Mouse (Mus musculus) intestine, embryonic 14.5 days (tissue): Measurements from ENCODE around the gene Plxnd1. TPM values are rescaled to one million over a fixed set of nuclear protein-coding genes. Genes with fewer than 3 reads are reported as not detected.

Source experiments
- ATAC-seq: fragments of 200-750 bp; cut with Nextera tagmentation; replicated peaks from 2 replicates; pipeline ENCODE4 v1.8.0; 2017; ENCODE audit warnings: low read depth, moderate number of reproducible peaks, moderate TSS enrichment, moderate library complexity; ENCODE audit not compliant: low FRiP score, low TSS enrichment
- DNase-seq: peaks from one replicate; pipeline ENCODE4 v3.0.0-alpha.2; 2018; ENCODE audit warnings: low spot score
- H3K27ac ChIP-seq: fragments of 300-500 bp; sonication (generic); 2 replicates; pipeline ENCODE4 v1.5.1; 2014; ENCODE audit warnings: low read depth, mild to moderate bottlenecking, control low read depth
- H3K27me3 ChIP-seq: fragments of 300-500 bp; sonication (generic); replicated peaks from 2 replicates; pipeline ENCODE4 v1.6.1; 2014; ENCODE audit warnings: low read length, control low read depth; ENCODE audit not compliant: control insufficient read depth, insufficient read depth
- H3K36me3 ChIP-seq: fragments of 300-500 bp; sonication (generic); 2 replicates; pipeline ENCODE4 v1.6.1; 2014; ENCODE audit warnings: low read length, control low read depth; ENCODE audit not compliant: control insufficient read depth, insufficient read depth
- H3K4me1 ChIP-seq: fragments of 300-500 bp; sonication (generic); replicated peaks from 2 replicates; pipeline ENCODE4 v1.6.1; 2014; ENCODE audit warnings: low read length, control low read depth, mixed read lengths; ENCODE audit not compliant: control insufficient read depth, insufficient read depth
- H3K4me2 ChIP-seq: fragments of 300-500 bp; sonication (generic); 2 replicates; pipeline ENCODE4 v1.6.1; 2014; ENCODE audit warnings: low read length
- H3K4me3 ChIP-seq: fragments of 300-500 bp; sonication (generic); 2 replicates; pipeline ENCODE4 v1.5.1; 2014; ENCODE audit warnings: low read depth, low read length, control low read depth, mixed read lengths
- H3K9ac ChIP-seq: fragments of 300-500 bp; sonication (generic); 2 replicates; pipeline ENCODE4 v1.6.1; 2014; ENCODE audit warnings: mild to moderate bottlenecking, low read length
- H3K9me3 ChIP-seq: fragments of 300-500 bp; sonication (generic); 2 replicates; pipeline ENCODE4 v1.6.1; 2016; ENCODE audit warnings: low read length, control low read depth; ENCODE audit not compliant: control insufficient read depth
- WGBS: fragments of 180-500 bp; shearing (Covaris S2); extraction: QIAGEN DNeasy Blood & Tissue Kit; methylation state at CpG from one replicate; pipeline ENCODE4 v1.1.7; 2014; 5-methylcytosine and 5-hydroxymethylcytosine counted together
- polyA plus RNA-seq: library from polyadenylated mRNA; unstranded; fragments of >200 nt; fragmentation: Nextera tagmentation; extraction: Ambion mirVana; gene quantifications from 2 replicates; pipeline ENCODE4 v1.2.1, GENCODE M21; 2014

The Plxnd1 gene
- polyA plus RNA-seq, 1 experiment from 2014 or later = 46.5 TPM

- no peak for ATAC-seq
- Histone ChIP-seq H3K4me2 (peak overlapping the region; percentile 93), H3K36me3 (no peaks in the 10 kb centered on the region), H3K27ac (peak overlapping the region; percentile 79), H3K9me3 (no peaks in the 10 kb centered on the region), H3K4me3 (peak overlapping the region; percentile 62; the same call in 1 of the 2 replicates), H3K9ac (no peak overlapping the region), H3K27me3 (peaks cover 20% of the 10 kb centered on the region), H3K4me1 (peaks cover 42% of the 10 kb centered on the region)
- 56% methylated on average over 4 of the region's 4 CpGs for WGBS
- DNase-seq = no peak
Observed at GRCm38 (mm10) chr6:115995531-115995941, 731 bp upstream of the Plxnd1 start.

GRCm38 (mm10) chr6:115994146-115994876 lies 494 bp downstream of the Plxnd1 start:
- peak overlapping the region; percentile 62 for H3K4me3 ChIP-seq
- ATAC-seq = no peak
- under 1% methylated on average over 86 of the region's 93 CpGs for WGBS

GRCm38 (mm10) chr6:115993463-115994145 lies 1.2 kb downstream of the Plxnd1 start:
- Histone ChIP-seq H3K27me3 (peaks cover 20% of the 10 kb centered on the region), H3K9ac (peak overlapping the region; percentile 60), H3K4me1 (peaks cover 42% of the 10 kb centered on the region), H3K9me3 (no peaks in the 10 kb centered on the region), H3K27ac (peak overlapping the region; percentile 79; the same call in 1 of the 2 replicates), H3K4me3 (peak overlapping the region; percentile 62), H3K4me2 (peak overlapping the region; percentile 93), H3K36me3 (no peaks in the 10 kb centered on the region)
- WGBS = 1% methylated on average over 86 of the region's 86 CpGs
- ATAC-seq = 0 out of 2 replicates have a peak, but pooled peaks have one; percentile 11
- no peak for DNase-seq

More at GRCm38 (mm10) chr6:115994146-115994876, 494 bp downstream of the Plxnd1 start:
- Histone ChIP-seq H3K9ac (peak overlapping the region; percentile 60), H3K27ac (peak overlapping the region; percentile 79), H3K27me3 (peaks cover 20% of the 10 kb centered on the region), H3K4me1 (peaks cover 42% of the 10 kb centered on the region), H3K9me3 (no peaks in the 10 kb centered on the region), H3K4me2 (peak overlapping the region; percentile 93), H3K36me3 (no peaks in the 10 kb centered on the region)
- DNase-seq = no peak

- no peak for ATAC-seq
- peak overlapping the region; percentile 60 for H3K9ac ChIP-seq
- H3K27me3 ChIP-seq = peaks cover 20% of the 10 kb centered on the region
- no peaks in the 10 kb centered on the region for H3K9me3 ChIP-seq
- peaks cover 39% of the 10 kb centered on the region for H3K4me1 ChIP-seq
- peak overlapping the region; percentile 62 for H3K4me3 ChIP-seq
- peak overlapping the region; percentile 79; the same call in 1 of the 2 replicates for H3K27ac ChIP-seq
- no peaks in the 10 kb centered on the region for H3K36me3 ChIP-seq
- DNase-seq = no peak
- WGBS = 39% methylated on average over 6 of the region's 6 CpGs
- H3K4me2 ChIP-seq = peak overlapping the region; percentile 93
Observed at GRCm38 (mm10) chr6:115992981-115993380, 1.8 kb downstream of the Plxnd1 start.

- Histone ChIP-seq H3K4me3 (peak overlapping the region; percentile 62), H3K27ac (peak overlapping the region; percentile 62), H3K4me1 (peaks cover 32% of the 10 kb centered on the region), H3K9me3 (no peaks in the 10 kb centered on the region), H3K9ac (peak overlapping the region; percentile 60), H3K36me3 (no peaks in the 10 kb centered on the region), H3K27me3 (peaks cover 20% of the 10 kb centered on the region), H3K4me2 (peak overlapping the region; percentile 93)
- DNase-seq (no peak), ATAC-seq (no peak)
- WGBS = 34% methylated on average over 10 of the region's 10 CpGs
Observed at GRCm38 (mm10) chr6:115991881-115992620, 2.8 kb downstream of the Plxnd1 start.

- Histone ChIP-seq H3K27ac (peak overlapping the region; percentile 62), H3K4me2 (peak overlapping the region; percentile 93), H3K36me3 (no peaks in the 10 kb centered on the region), H3K9me3 (no peaks in the 10 kb centered on the region), H3K27me3 (peaks cover 20% of the 10 kb centered on the region), H3K4me3 (peak overlapping the region; percentile 62), H3K9ac (peak overlapping the region; percentile 60), H3K4me1 (peaks cover 33% of the 10 kb centered on the region)
- DNase-seq = no peak
- 34% methylated on average over 13 of the region's 13 CpGs for WGBS
- ATAC-seq = no peak
Observed at GRCm38 (mm10) chr6:115991108-115991880, 3.5 kb downstream of the Plxnd1 start.

GRCm38 (mm10) chr6:115990479-115990878 lies 4.3 kb downstream of the Plxnd1 start:
- Histone ChIP-seq H3K4me2 (peak overlapping the region; percentile 93), H3K36me3 (no peaks in the 10 kb centered on the region), H3K27me3 (peaks cover 20% of the 10 kb centered on the region), H3K9ac (no peak overlapping the region), H3K27ac (no peak overlapping the region), H3K4me3 (no peak overlapping the region), H3K9me3 (no peaks in the 10 kb centered on the region), H3K4me1 (peaks cover 35% of the 10 kb centered on the region)
- no peak for ATAC-seq
- no peak for DNase-seq
- 80% methylated on average over 9 of the region's 9 CpGs for WGBS

- Histone ChIP-seq H3K27ac (no peak overlapping the region), H3K4me1 (peaks cover 39% of the 10 kb centered on the region), H3K4me2 (peak overlapping the region; percentile 20), H3K36me3 (no peaks in the 10 kb centered on the region), H3K9me3 (no peaks in the 10 kb centered on the region), H3K9ac (no peak overlapping the region), H3K27me3 (peaks cover 20% of the 10 kb centered on the region), H3K4me3 (no peak overlapping the region)
- DNase-seq (no peak), ATAC-seq (no peak)
- 89% methylated on average over 3 of the region's 3 CpGs for WGBS
Observed at GRCm38 (mm10) chr6:115990056-115990455, 4.7 kb downstream of the Plxnd1 start.
